Mouse (Mus musculus): ENCODE results near the gene Gm12184.
"Not testable (repeated sequence)": the region's sequence is repeated elsewhere in the genome, so short reads cannot be mapped to it uniquely, and the experiment has no call there.

Gene Gm12184

GRCm38 (mm10) chr11:48799921-48800701 lies 26.3 kb downstream of the Gm12184 start, which contains the start of gene Rack1:
Rack1 (plus strand) TSS chr11:48800332.
- DNase-seq (ENCODE audit: low read depth, low spot score), result peak; percentile 77

DNA sequence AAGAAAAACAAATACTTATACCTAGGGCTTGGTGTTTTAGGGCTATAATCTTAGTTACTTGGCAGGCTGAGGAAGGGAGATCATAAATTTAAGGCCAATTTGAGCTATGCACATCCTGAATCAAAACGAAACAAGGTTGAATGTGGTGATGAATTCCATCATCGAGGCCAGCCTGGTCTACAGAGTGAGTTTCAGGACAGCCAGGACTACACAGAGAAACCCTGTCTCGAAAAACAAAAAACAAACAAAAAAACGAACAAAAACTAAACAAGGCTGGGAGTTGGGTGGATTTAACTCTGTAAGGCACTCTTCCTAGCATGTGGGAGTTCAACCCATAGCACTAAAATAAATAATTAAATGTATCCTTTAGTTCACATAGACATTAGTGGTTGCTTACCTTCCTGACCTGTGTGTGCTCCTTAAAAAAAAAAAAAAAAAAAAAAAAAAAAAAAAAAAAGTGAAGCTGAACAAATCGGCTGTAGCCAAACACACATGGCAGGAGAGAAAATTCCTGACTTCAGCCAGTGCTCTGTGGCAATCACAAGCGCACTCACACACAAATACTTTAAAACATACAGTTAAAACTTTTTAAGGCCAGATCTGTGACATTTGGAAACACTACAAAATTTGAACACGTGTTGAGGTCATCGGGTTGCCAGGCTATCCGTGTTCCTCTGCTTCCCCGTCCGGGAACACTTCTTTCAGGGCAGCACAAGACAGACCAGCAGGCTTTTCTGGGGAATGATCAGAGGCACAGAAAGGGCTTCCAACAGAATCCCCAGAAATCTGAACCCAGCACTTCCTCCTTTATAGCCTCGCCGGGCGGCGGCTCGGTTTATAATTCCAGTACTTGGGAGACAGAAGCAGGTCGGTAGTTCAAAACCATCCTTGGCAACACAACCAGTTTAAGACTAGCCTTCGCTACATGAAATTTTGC lies 27.2 kb downstream of the Gm12184 start:
- DNase-seq (ENCODE audit: low read depth, low spot score), result no peak

GRCm38 (mm10) chr11:48798308-48798707 lies 28.1 kb downstream of the Gm12184 start:
- DNase-seq (ENCODE audit: low read depth, low spot score), result no peak

DNA sequence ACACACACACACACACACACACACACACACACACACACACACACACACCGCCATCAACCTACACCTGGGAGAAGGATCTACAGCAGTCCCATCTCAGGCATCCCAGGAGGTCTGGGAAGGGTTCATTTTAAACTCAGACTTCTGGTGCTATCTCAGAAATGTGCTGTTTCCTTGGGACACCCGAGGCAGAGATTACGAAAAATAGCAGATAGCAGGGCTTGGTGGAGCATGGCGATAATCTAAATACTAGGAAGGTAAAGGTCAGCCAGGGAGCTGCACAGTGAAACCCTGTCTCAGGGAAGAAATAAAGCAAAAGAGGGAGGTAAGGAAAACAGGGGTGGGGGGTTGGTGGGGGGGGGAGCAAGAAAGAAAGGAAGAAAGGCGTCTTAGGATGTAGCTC lies 29.2 kb downstream of the Gm12184 start:
- DNase-seq (ENCODE audit: low read depth, low spot score), result no peak

DNA sequence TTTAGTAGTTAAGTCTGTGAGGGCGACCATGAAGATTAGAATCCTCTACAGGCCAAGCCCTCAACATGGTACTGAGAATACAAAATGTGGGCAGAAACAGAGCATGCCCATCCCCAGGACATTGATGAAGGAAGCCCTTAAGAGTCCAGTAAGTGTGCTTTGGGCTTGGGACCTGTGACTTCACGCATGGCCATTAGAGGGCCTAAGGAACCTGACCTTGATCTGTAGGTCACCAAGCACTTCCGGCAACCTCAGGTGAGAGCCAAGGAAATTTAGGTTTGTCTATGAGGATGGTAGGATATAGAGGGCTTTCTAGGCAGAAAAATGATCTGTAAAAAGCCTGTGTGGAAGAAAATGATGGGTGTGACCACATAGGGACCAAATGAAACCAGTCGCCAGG lies 30.2 kb downstream of the Gm12184 start:
- no peak for DNase-seq (ENCODE audit: low read depth, low spot score)

- no peak for DNase-seq (ENCODE audit: low read depth, low spot score)
These were observed 31.2 kb downstream of the Gm12184 start for GRCm38 (mm10) chr11:48795221-48795620.

DNA sequence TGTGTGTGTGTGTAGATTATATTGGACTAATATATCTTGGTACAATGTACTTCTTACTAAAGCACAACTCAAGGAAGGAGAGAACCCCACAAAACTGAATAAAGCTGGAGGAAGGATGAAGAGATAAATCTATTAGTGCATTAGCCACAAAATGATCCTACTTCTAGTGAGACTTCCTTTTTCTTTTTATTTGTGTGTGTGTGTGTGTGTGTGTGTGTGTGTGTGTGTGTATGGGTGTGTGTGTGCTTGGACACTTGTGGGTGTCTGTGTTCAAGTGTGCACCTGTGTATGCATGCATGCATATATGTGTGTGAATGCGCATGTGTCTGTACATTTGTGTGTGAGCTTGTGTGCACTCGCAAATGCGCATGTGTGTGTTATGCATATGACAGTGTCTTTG lies 33.3 kb downstream of the Gm12184 start:
- no peak for DNase-seq (ENCODE audit: low read depth, low spot score)

DNA sequence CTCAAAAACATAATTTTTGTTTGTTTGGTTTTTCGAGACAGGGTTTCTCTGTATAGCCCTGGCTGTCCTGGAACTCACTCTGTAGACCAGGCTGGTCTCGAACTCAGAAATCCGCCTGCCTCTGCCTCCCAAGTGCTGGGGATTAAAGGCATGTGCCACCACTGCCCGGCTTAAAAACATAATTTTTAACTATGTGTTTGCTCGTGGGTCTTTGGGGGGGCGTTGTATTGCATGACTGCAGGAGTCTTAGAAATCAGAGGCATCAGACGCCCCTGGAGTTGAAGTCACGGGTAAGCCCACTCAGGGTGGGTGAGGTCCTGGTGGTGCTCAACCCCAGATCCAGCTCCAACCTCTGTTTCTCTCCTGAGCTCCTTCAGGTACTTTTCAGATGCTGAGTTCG lies 34.6 kb downstream of the Gm12184 start:
- DNase-seq (ENCODE audit: low read depth, low spot score), result not testable (repeated sequence)

DNA sequence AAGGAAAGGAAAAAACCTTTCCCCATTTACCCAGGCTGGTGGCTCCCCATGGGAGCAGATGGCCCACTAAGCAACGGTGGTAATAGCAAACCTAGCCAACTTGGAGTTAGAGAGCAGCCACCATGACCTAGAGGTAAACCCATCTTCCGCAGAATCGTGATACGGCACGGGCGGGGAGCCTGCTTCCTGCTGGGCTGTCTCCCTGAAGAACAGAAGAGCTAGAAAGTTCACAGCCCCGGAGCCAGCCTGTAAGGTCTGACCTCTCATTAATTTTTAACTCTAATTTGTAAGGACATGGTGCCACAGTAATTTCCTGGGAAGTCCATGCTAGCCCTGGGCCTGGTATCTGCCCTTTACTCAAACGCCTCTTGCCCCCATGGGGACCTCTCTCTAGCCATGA lies 35.5 kb downstream of the Gm12184 start:
- DNase-seq (ENCODE audit: low read depth, low spot score), result no peak

- peak; percentile 64 for DNase-seq (ENCODE audit: low read depth, low spot score)
These were observed 36.3 kb downstream of the Gm12184 start for GRCm38 (mm10) chr11:48789973-48790823.

- no peak for DNase-seq (ENCODE audit: low read depth, low spot score)
These were observed 37.2 kb downstream of the Gm12184 start for GRCm38 (mm10) chr11:48789215-48789614.

GRCm38 (mm10) chr11:48788311-48789089 lies 38.0 kb downstream of the Gm12184 start:
- no peak for DNase-seq (ENCODE audit: low read depth, low spot score)

DNA sequence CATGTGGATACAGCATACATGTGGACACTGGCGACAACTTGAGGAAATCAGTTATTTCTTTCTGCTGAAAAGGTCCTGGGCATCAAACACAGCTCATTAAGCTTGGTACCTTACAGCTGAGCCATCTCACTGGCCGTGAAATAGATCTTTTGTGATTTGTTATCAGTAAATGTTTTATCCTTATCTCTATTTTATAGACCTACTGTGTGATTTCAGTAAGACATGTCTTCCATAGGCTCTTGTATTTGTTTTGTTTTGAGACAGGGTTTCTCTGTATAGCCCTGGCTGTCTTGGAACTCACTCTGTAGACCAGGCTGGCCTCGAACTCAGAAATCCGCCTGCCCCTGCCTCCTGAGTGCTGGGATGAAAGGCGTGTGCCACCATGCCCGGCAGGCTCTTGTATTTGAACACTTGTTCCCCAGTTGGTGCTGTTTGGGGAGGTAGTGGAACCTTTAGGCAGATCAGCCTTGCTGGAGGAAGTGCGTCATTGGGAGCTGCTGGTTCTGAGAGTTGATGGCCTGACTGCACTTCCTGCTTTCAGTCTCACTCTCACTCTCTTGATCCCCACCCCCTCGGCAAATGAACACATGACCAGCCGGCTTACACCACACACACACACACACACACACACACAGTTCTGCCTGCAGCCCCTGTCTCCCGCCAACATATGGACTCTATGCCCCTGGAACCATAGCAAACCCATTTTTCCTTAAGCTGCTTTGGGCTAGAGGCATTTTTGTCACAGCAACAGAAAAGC lies 38.8 kb downstream of the Gm12184 start:
- no peak for DNase-seq (ENCODE audit: low read depth, low spot score)

GRCm38 (mm10) chr11:48782243-48782642 lies 44.2 kb downstream of the Gm12184 start:
- DNase-seq (ENCODE audit: low read depth, low spot score), result no peak

- no peak for DNase-seq (ENCODE audit: low read depth, low spot score)
These were observed 47.0 kb downstream of the Gm12184 start for GRCm38 (mm10) chr11:48779450-48779849.

DNA sequence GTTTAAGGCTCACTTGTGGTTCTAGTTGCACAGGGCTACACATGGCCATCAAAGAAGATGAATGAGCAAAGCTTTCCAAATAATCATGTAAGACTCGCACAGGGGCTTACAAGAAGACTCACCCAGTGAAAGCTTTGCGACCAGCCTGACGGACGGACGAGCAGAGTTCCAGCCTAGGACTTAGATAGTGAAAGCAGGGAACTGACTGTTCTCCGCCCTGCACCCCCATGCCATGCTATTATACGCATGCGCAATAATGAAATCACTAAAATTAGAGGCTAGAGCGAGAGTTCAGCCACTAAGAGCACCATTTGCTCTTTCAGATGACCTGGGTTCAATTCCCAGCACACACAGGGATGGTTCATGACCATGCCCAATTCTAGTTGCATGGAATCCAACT lies 49.2 kb downstream of the Gm12184 start:
- DNase-seq (ENCODE audit: low read depth, low spot score), result no peak

DNA sequence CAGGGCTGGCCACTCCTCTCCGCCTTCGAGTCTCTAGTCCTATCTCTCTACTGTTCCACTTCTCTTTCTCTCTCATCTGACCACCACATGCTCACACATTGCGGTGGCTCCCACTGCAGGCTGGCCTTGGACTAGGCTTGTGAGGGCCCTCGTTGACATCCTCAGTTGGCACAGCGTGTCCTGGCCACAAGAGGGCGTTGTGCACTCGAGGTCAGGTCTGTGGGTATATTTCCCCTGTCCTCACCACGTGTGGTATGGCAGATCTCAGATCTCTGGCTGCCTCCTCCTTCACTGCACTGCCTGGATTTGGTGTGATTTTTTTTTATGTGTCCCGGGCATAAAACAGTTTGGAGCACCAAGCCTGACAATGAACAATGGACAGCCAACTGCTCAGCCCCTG lies 49.8 kb downstream of the Gm12184 start:
- DNase-seq (ENCODE audit: low read depth, low spot score), result no peak

DNA sequence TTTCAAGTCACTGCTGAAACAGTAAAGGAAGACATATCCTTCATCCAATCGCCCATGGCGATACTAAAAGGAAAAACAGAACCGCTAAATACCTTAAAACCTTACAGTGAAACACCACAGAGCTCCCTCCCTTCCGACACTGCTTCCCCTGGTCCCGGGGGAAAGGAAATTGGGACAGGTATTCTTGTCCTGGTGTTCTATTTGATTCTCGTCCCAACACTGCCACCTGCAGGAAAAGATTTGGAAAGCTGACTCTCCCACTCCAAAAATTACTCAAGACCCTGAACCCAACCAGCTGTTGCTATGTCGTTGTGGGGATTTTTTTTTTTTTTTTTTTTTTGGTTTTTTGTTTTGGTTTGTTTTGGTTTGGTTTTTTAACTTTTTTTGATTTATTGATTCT lies 51.0 kb downstream of the Gm12184 start:
- no peak for DNase-seq (ENCODE audit: low read depth, low spot score)
